Mouse (Mus musculus): ENCODE data around the gene Mcat. TPM values are rescaled to one million over a fixed set of nuclear protein-coding genes. Genes with fewer than 3 reads are reported as not detected.
A peak's percentile ranks its signal among the peaks of the same experiment; 100 is the strongest.
"Not testable (repeated sequence)": the region's sequence is repeated elsewhere in the genome, so short reads cannot be mapped to it uniquely, and the experiment has no call there.

Mcat gene
- polyA plus RNA-seq, 1 experiment from 2014 or later, result 35.9 TPM

DNA sequence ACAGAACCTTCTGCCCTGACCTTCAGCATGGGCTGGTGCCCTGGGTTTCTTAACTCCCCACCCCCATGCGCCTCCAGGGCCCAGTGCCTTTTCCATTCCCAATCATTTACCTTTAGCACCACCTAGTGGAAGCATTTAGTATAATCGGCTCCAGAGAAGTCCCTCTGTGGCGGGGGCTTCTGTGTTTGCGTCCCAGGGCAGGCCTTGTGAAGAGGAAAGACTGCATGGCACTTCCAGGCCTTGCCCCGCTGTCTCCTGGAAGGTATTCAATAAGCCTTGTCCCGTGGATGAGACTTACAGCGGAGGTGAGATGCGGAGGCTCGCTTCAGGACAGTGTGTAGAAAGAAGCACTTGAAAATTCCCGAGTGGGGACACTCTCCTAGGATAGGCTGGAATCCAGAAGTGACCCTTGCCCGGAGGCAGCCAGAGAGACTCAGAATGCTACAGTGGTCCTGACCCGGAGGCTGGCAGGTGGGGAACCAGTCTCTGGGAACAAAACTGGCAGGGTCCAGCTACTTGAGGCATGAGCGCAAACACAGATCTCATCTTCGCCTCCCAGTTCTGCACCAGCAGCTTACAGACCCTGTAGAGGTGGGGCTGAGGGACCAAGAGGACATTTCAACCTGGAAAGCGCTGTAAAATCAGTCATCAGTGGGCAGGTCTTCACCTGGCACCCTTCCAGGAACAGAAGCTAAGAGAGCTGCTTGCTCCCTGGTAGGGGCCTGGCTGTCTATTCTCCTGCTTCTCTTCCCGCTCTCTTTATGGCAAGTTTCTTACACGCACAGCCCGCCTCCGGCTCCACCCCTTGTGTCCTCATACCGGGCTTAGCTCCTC is 45.2 kb downstream of the Mcat start:
- no peak overlapping the region for H3K9ac ChIP-seq (replicated peaks)
- no peak overlapping the region for H3K4me3 ChIP-seq (replicated peaks)
- H3K9me3 ChIP-seq, result no peaks in the 10 kb centered on the region
- no peaks in the 10 kb centered on the region for H3K36me3 ChIP-seq
- peaks cover 10% of the 10 kb centered on the region for H3K4me1 ChIP-seq (replicated peaks)
- H3K4me2 ChIP-seq (replicated peaks), result no peak overlapping the region; the same call in 1 of the 2 replicates
- H3K27ac ChIP-seq, result no peak overlapping the region
- H3K27me3 ChIP-seq, result 0 out of 2 replicates have a peak, but pooled peaks cover 3% of the 10 kb centered on the region
- 37% methylated on average over 20 of the region's 20 CpGs for WGBS
- peak; percentile 65; the same call in 1 of the 2 replicates for ATAC-seq

DNA sequence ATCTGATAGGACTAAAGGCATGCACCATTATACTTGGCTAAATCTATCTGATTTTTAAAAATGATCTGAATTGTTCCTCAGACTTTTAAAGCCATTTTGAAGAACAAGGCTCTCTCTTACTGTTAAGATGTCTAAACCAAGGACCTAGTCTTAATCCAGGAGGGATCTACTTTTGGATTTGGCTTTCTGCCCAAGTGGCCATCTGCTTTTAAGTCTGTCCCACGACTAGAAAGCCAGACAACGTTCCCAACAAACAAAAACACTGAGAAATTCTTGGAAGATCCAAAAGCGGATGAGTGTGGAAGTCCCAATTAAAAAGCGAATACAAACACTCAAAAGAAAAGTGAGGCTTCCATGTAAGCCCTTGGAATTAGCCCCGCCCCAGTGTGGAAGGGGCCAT is 48.6 kb downstream of the Mcat start:
- no peak for ATAC-seq
- H3K9me3 ChIP-seq, result no peaks in the 10 kb centered on the region
- H3K27ac ChIP-seq, result no peak overlapping the region
- no peak overlapping the region for H3K4me2 ChIP-seq (replicated peaks)
- H3K9ac ChIP-seq (replicated peaks), result no peak overlapping the region
- H3K4me1 ChIP-seq (replicated peaks), result peaks cover 12% of the 10 kb centered on the region
- WGBS, result 66% methylated on average over 5 of the region's 5 CpGs
- no peaks in the 10 kb centered on the region for H3K36me3 ChIP-seq
- H3K27me3 ChIP-seq, result peaks cover 8% of the 10 kb centered on the region; the same call in 1 of the 2 replicates
- H3K4me3 ChIP-seq (replicated peaks), result no peak overlapping the region

DNA sequence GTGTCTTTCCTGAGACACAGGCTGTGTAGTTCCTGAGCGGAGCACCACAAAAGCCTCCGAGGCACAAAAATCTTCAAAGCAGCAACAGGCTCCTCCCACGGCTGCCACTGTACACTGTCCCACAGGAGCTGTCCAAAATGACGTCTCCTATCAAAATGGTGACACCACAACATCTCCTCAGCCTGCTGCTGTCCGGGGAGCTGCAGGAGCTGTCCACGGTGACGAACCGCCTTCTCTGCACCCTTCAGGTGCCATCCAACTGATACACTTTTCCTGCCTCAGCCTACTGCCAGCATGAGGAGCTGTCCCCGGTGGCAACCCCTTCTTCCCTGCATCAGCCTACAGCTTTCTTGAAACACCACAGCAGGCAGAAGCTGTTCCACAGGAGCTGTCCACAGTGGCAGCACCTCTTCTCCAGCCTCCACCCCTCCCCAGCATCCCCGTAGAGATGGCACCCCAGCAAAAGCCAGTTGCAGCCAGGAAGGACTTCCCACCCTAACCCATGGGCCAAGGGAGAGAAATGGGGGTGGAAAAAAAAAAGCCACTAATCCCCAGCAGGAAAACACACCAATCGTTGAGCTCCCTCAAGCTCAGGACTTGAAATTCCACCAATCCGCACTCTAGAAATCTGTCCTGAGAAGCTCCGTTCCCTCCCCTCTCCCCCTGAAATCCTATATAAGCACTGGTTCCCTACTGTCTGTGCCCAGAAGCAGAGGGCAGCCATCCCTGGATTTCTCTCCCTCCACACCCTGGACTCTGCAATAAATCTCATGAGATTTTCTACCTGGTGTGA is 50.9 kb downstream of the Mcat start:
- Histone ChIP-seq H3K4me2 (replicated peaks) (no peak overlapping the region), H3K9me3 (no peaks in the 10 kb centered on the region), H3K27ac (no peak overlapping the region), H3K36me3 (no peaks in the 10 kb centered on the region), H3K4me3 (replicated peaks) (no peak overlapping the region), H3K9ac (replicated peaks) (no peak overlapping the region), H3K27me3 (peaks cover 8% of the 10 kb centered on the region; the same call in 1 of the 2 replicates), H3K4me1 (replicated peaks) (peaks cover 29% of the 10 kb centered on the region)
- ATAC-seq, result no peak
- 78% methylated on average over 13 of the region's 13 CpGs for WGBS

DNA sequence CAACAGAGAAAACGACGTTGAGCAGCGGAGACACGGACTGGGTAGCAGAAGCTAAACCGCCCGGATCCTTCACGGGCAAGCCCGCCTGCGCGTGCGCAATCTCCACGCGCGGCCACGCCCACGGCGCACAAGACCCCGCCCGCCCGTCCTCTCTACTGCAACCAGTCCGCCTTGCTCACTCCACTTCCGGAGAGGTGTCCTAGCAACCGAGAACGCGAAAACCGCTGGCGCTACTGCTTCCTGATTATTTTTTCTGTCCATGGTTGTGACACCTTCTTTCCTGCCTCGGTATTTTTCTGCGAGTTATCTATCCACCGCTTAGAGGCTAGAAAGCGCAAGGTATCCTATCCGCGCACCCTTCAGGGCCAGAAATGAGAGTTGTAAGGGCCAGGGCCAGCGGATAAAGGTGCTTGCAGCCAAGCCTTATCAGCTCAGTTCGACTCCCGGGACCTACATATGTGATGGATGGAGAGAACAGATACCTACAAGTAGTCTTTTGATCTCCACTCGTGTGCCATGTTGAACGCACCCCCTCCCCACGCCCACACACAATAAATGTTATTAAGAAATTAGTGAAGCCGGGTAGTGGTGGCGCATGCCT is 52.7 kb downstream of the Mcat start, which contains the start of gene Ttll1:
TSS of gene Ttll1 (minus strand) at position 89 of the 601 bp plus-strand sequence.
- WGBS, result 13% methylated on average over 41 of the region's 41 CpGs
- ATAC-seq, result peak; percentile 97

DNA sequence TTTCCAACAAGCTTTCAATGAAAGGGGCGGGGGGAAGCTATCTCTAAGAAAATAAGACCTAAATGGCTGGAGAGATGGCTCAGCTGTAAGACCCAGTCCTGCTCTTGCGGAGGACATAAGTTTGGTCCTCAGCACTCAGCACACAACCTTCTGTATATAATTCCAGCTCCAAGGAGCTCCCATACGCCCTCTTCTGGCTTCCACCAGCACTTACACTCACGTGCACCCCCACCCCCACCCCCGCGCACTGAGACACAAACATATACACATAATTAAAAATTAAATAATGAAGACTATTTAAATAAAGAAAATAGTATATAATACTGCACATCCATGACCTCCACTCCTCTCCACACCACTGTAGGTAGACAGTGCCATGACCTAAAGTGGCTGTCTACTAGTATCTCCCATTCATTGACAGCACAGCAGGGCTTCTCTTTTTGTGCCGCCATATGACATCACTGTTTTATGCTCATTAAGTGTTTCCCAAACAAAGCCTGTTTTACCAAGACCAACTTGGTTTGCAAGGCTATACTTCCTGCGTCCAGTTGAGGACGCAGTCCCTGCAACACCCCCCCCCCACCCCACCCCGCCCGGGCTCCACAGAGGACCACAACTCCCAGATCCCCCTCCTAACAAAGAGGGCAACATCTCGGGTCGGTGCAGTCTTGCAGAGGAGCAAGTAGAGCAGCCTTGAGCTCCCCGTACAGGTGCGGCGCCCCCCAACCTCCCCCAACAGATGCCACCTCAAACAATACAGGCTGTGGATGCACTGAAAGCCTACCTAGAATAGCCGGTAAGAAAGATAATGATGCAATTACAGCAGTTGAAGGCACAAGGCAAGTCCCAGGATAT is 53.4 kb downstream of the Mcat start:
- Histone ChIP-seq H3K9ac (replicated peaks) (peak overlapping the region; percentile 79), H3K36me3 (peaks cover 5% of the 10 kb centered on the region), H3K4me1 (replicated peaks) (peaks cover 31% of the 10 kb centered on the region), H3K27me3 (peaks cover 8% of the 10 kb centered on the region; the same call in 1 of the 2 replicates), H3K9me3 (no peaks in the 10 kb centered on the region), H3K27ac (peak overlapping the region; percentile 95), H3K4me3 (replicated peaks) (peak overlapping the region; percentile 69), H3K4me2 (replicated peaks) (peak overlapping the region; percentile 68)
- WGBS, result 27% methylated on average over 17 of the region's 17 CpGs
- peak; percentile 90 for ATAC-seq

More for the DNA sequence above, 52.7 kb downstream of the Mcat start, which contains the start of gene Ttll1:
- Histone ChIP-seq H3K9ac (replicated peaks) (peak within 1 kb of the TSS; percentile 79), H3K9me3 (no peaks in the 10 kb centered on the region), H3K4me2 (replicated peaks) (peak within 1 kb of the TSS; percentile 68), H3K27me3 (peaks cover 8% of the 10 kb centered on the region; the same call in 1 of the 2 replicates), H3K4me3 (replicated peaks) (peak within 1 kb of the TSS; percentile 69), H3K36me3 (no peaks in the 10 kb centered on the region), H3K27ac (peak within 1 kb of the TSS; percentile 95), H3K4me1 (replicated peaks) (peaks cover 31% of the 10 kb centered on the region)

DNA sequence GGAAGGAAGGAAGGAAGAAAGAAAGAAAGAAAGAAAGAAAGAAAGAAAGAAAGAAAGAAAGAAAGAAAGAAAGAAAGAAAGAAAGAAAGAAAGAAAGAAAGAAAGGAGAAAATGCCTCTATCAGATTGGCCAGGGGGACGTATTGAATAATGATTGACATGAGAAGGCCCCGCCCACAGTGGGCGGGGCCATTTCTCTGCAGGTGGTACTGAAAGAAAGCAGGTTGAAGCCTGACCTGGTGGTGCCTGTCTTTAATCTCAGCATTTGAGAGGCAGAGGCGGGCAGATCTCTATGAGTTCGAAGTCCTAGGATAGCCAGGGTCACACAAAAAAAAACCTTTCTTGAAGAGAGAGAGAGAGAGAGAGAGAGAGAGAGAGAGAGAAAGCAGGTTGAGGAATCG is 62.1 kb downstream of the Mcat start:
- peaks cover 84% of the 10 kb centered on the region for H3K36me3 ChIP-seq
- not testable (repeated sequence) for H3K9ac ChIP-seq (replicated peaks); H3K4me2 ChIP-seq (replicated peaks); H3K9me3 ChIP-seq; H3K4me1 ChIP-seq (replicated peaks); H3K27me3 ChIP-seq; H3K4me3 ChIP-seq (replicated peaks); H3K27ac ChIP-seq; ATAC-seq
- 79% methylated on average over 6 of the region's 6 CpGs for WGBS

DNA sequence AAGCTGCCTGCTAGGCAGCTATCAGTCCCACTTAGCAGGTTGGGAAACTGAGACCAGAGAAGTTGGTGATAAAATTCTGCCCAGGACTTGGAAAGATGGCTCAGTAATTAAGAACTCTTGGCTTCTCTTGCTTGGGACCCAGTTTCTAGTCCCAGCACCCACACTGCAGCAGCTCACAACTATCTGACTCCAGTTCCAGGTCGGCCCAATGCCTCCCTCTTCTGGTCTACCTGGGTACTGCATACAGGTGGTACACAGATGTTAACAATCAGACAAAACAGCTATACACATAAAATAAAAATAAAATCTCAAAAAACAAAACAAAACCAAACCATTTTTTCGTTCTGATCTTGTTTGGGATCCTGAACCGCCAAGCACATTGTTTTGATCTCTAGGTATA is 63.2 kb downstream of the Mcat start:
- no peak for ATAC-seq
- Histone ChIP-seq H3K9me3 (no peaks in the 10 kb centered on the region), H3K9ac (replicated peaks) (no peak overlapping the region), H3K36me3 (peaks cover 92% of the 10 kb centered on the region), H3K27me3 (no peaks in the 10 kb centered on the region), H3K4me1 (replicated peaks) (no peaks in the 10 kb centered on the region), H3K27ac (no peak overlapping the region), H3K4me3 (replicated peaks) (no peak overlapping the region), H3K4me2 (replicated peaks) (no peak overlapping the region)
- 60% methylated on average over 3 of the region's 3 CpGs for WGBS

DNA sequence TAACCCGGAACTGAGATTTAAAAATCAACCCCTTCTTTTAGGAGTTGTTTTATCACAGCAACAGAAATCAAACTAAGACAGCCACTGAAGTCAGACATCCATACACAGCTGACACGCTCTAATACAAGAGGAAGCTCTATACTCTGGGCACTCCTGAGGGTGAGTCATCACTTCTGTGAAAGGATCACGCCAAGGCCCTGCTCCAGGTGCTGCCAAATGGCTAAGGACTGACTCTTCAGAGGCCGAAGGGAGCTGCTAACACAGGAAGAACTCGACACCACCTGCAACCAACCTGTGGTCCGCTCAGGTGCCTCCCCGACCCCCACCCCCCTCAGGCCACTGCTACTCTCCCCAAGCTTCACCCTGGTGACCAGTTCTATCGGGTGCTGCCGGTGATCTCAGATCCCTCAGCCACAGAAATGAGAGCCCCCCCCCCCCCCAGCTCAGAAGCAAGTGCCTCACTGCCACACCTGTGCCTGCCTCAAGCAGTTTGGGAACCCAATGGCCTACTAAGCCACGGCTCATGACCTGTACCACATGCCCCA is 64.3 kb downstream of the Mcat start:
- H3K4me1 ChIP-seq (replicated peaks), result no peaks in the 10 kb centered on the region
- 94% methylated on average over 10 of the region's 10 CpGs for WGBS
- no peak overlapping the region for H3K9ac ChIP-seq (replicated peaks)
- no peak for ATAC-seq
- no peaks in the 10 kb centered on the region for H3K27me3 ChIP-seq
- no peak overlapping the region for H3K4me2 ChIP-seq (replicated peaks)
- peaks cover 93% of the 10 kb centered on the region for H3K36me3 ChIP-seq
- H3K4me3 ChIP-seq (replicated peaks), result no peak overlapping the region
- H3K27ac ChIP-seq, result no peak overlapping the region
- no peaks in the 10 kb centered on the region for H3K9me3 ChIP-seq

DNA sequence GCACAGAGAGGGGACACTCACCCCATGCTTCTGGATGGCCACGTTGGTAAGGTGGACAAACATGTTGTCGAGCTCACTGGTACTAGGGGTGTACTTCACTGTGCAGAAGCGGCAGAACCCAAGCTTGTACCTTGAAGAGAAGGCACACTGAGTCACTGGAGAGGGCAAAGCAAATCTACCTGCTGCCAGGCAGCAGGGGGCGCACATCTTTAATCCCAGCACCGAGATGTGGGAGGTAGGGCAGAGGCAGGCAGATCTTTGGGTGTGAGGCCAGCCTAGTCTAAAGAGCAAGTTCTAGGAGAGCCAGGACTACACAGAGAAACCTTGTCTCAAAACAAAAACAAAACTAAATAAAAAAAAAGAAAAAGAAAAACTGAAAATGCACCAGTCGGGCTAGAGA is 66.3 kb downstream of the Mcat start:
- Histone ChIP-seq H3K27ac (no peak overlapping the region), H3K9me3 (no peaks in the 10 kb centered on the region), H3K4me1 (replicated peaks) (no peaks in the 10 kb centered on the region), H3K4me2 (replicated peaks) (no peak overlapping the region), H3K36me3 (peaks cover 96% of the 10 kb centered on the region), H3K27me3 (no peaks in the 10 kb centered on the region), H3K9ac (replicated peaks) (no peak overlapping the region), H3K4me3 (replicated peaks) (no peak overlapping the region)
- 91% methylated on average over 6 of the region's 6 CpGs for WGBS
- ATAC-seq, result no peak
